Mouse (Mus musculus) left cerebral cortex, postnatal 10 days (tissue): ENCODE measurements at regions not wholly inside any gene's neighbourhood (a gene's known extent, or its start where the extent isn't known, plus 50 kb on each side); places are given as distances from the start of the nearest gene placed in this dataset.
"Not testable (repeated sequence)": the region's sequence is repeated elsewhere in the genome, so short reads cannot be mapped to it uniquely, and the experiment has no call there.

Experiments used
- DNase-seq, 2 experiments: peaks; one replicate each; pipeline ENCODE4 v3.0.0; 2021 to 2022; ENCODE audit warnings: low spot score in 2 of 2, mixed read lengths in 1 of 2; ENCODE audit errors: extremely low spot score in 1 of 2
- intact Hi-C: fragments of 180-260 bp; cut with DNase I; formaldehyde crosslinking; loops from one replicate; pipeline ENCODE4 v1.15.1; 2025

DNA sequence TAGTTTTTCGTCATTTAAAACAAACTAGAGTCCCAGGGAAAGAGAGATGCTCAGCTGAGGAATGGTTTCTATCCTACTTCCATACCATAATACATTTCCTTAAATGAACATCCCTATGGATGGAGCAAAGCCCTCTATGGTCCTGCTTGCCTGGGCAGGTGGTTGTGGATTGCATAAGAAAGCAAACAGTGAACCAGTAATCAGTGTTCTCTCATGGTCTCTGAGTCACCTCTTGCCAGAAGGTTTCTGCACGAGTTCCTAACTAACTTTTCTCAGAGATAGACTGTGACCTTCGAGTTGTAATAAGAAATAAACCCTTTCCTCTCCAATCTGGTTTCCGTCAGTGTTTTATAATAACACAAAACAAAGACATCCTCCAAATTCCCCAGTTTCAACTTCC, 62.9 kb upstream of the Bet1 start:
- DNase-seq = no peak
- intact Hi-C loops = no loop called here

DNA sequence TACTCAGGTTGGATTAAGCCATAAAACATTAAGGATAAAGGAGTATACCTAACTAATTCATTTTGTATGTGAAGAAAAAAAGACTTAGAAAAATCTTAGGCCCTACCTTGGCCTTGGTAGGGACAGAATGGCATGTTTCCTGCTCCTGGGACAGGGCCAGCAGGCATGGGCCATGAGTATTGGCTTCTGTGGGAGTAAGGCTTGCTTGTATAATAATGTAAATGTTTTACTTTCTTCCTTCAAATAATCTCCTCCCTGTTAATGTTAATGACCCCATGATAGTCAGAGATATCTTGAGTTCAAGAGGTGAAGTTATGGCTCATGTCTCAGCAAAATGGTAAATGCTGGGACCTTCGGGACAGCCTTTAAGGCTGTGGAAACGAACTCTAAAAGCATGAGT, 71.5 kb upstream of the Bet1 start:
- intact Hi-C loops = no loop called here
- no peak for DNase-seq

- DNase-seq = no peak
Measured at GRCm38 (mm10) chr6:4163733-4164132, 77.0 kb upstream of the Bet1 start.

GRCm38 (mm10) chr6:4167112-4167511, 80.3 kb upstream of the Bet1 start:
- no peak for DNase-seq
- intact Hi-C loops = no loop called here

More at GRCm38 (mm10) chr6:4163733-4164132, 77.0 kb upstream of the Bet1 start:
- intact Hi-C loops = no loop called here

GRCm38 (mm10) chr6:4167757-4168156, 81.0 kb upstream of the Bet1 start:
- no peak for DNase-seq
- intact Hi-C loops = no loop called here

DNA sequence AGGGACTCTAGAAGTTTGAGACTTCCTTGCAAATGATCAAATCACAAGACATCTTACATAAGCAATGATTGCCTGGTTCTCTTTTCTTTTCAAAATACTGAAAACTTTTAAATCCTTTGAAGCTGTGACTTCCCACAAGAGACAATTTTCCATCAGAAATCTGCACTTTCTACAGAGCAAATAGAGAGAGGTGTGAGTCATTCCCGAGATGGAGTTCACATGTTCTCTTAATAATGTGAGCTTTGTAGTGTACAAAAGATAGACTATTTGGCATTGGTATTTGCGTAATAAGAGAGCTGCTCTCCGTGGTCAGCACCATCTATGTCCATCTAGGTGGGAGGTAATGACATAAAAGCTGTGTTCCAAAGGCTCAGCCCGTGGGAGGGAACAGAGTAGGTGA, 84.8 kb upstream of the Bet1 start:
- no peak for DNase-seq
- intact Hi-C loops = no loop called here

GRCm38 (mm10) chr6:4187683-4188082, 100.9 kb upstream of the Bet1 start:
- intact Hi-C loops = no loop called here
- no peak for DNase-seq

DNA sequence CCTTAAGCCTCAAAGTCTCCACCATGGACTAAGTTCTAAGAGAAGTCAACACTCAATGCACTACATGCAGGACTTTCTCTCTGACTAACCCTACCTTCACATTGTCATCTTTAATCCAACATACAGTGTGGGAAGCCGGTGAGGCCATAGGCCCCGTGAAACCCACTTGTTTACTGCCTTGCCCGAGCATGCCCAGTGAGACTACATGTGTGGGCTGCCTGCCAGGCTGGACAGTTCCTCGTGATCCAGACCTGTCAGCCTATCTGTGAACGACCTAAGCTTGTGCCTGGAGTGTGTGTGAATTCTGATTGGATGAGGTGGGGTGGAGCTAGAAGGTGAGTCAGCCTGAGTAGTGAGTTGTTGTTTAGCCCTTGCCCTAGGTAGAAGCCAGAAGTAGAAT, 104.2 kb upstream of the Bet1 start:
- DNase-seq = peak in 1 of 2 experiments; percentile 16
- intact Hi-C loops = not testable (repeated sequence)

- intact Hi-C loops = no loop called here
- DNase-seq = no peak
Measured at GRCm38 (mm10) chr6:4193286-4193685, 106.5 kb upstream of the Bet1 start.

- no peak for DNase-seq
- intact Hi-C loops = no loop called here
Measured at GRCm38 (mm10) chr6:4201176-4201575, 114.4 kb upstream of the Bet1 start.

GRCm38 (mm10) chr6:4205681-4206080, 118.9 kb upstream of the Bet1 start:
- intact Hi-C loops = no loop called here

GRCm38 (mm10) chr6:4245265-4246112, 158.7 kb upstream of the Bet1 start:
- no peak for DNase-seq
- intact Hi-C loops = no loop called here

More at GRCm38 (mm10) chr6:4205681-4206080, 118.9 kb upstream of the Bet1 start:
- no peak for DNase-seq

DNA sequence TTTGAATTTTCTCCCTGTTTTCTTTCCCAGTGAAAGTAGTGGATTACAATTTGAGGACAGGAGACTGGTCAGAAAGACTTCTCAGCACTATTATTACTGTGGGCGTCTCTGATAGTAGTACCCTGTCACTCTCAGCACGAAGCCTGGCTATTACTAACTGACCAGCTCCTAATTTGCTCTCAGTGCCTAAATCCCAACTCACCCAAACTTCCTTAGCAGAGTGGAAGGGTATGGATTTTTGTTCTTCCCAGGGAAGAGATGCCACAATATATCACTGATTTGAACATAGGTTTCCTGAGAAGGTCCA, 159.3 kb upstream of the Bet1 start:
- intact Hi-C loops = no loop called here
- DNase-seq = no peak

DNA sequence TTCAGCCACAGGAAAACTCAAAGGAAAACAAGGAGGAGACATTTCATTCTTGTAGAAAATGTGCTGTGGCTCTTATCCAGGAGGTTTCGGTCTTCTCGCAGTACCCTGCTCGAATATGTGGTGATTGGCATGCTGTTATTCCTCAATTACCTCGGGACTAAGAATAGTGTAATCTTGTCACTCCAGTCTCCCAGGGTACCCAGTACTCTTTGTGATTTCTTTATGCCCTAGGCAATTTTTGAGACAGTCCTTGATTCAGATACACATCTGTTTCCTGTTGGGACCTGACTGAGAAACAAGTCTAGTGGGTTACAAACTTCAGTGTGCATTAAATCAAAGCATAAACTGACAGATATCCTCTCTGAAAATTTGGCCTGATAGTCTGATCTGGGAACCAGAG, 189.8 kb upstream of the Bet1 start:
- intact Hi-C loops = no loop called here
- DNase-seq = no peak

GRCm38 (mm10) chr6:4277245-4277890, 190.6 kb upstream of the Bet1 start:
- intact Hi-C loops = no loop called here
- no peak for DNase-seq

DNA sequence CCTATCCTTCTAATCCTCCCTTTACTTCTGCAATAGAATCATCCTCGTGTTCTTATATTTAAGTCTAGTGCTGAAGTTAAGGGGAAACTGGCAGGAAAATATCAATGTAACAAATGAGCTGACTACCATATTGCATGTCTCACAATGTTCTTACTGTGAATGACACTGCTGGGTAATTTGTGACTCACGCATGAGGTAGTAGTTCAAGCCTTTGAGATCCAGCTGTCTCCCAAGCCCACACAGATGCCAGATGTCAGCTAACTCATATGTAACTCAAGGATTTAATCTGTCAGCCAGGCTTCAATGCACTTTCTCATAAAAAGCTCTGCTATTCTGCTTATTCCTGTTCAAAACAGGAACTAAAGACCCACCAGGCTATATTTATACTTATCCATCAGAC, 204.6 kb upstream of the Bet1 start:
- intact Hi-C loops = no loop called here
- no peak for DNase-seq

- DNase-seq, intact Hi-C loops: not testable (repeated sequence)
Measured at GRCm38 (mm10) chr6:4303410-4303809, 201.2 kb upstream of the Col1a2 start.

DNA sequence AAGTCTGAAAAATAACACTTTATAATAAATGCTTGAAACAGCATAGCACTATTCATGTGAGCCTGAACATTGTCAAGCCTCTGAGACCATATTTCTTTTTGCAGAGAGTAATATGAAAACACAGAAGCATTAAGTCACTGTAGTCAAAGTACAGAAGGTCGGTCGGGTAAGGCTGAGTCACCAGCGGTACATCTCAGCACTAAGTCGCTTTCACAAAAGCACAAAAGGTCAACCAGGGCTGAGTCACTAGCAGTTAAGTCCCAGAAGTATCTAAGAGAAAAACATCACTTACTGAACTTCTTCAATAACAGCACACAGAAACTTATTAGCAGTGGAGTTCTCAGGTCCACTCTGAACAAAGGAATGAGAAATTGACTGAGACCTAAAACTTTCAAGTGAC, 154.7 kb upstream of the Col1a2 start:
- DNase-seq = no peak
- intact Hi-C loops = no loop called here

- intact Hi-C loops = no loop called here
- DNase-seq = no peak
Measured at GRCm38 (mm10) chr6:4362220-4362619, 142.4 kb upstream of the Col1a2 start.

DNA sequence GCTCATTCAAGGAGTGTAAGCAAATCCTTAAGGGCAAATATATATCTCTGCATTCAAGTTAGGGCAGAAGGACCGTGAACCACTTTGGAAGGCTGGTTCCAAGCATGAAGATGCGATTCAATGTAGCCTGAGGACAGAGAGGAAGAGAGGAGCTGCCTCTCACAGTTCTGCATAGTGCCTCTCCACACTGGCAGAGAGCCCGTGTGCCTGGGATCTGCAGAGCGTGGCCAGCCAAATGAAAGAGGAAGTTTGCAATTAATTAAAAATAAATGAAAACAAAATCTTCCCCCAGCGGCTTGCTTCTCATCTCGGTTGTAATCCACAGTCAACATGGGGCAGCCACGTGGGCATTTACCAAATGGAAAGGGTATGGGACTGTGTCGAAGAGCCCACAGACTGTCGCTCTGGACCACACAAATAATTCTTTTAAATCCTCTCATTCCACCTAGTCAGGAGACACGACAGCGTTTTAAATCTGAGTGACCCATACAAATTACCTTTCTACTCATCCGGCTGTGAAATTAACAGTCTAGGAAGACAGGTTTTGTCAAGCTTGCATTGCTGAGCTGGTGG, 129.1 kb upstream of the Col1a2 start:
- DNase-seq = no peak
- intact Hi-C loops = no loop called here
